Mouse (Mus musculus): ENCODE measurements around the gene Gm45213.

Gm45213 gene

DNA sequence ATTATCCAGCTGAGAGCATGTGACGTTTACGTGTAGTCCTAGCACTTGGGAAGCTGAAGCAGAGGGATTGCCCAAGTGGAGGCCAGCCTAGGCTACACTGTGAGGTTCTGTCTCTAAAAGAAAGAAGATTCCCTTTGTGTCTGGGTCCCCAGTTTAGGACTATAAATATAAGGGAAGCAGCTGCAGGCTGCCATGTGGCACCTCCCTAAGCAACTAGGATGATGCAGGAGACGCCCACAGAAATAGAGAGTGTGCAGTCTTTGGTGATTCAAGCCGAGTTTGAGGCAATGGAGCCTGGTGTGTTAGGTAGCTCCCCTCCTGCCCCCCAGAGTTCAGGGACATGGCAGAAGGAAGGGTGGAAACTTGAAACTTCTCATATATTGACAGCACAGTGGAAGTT is 44.2 kb downstream of the Gm45213 start:
- ChIA-PET CTCF (interaction anchor here in 3 of 4 experiments (0.7 to 1.2 kb wide), 3 partner anchors 60 to 1627 kb away, joined by 3 read pairs; no protein-coding TSS in a partner anchor), POLR2A (interaction anchor here in 2 of 4 experiments (0.6 to 8.0 kb wide), 6 partner anchors 8 to 26 kb away, joined by 3 to 94 read pairs (median 8); partner anchors contain the start of gene Selenos (in 2 of the 2))

DNA sequence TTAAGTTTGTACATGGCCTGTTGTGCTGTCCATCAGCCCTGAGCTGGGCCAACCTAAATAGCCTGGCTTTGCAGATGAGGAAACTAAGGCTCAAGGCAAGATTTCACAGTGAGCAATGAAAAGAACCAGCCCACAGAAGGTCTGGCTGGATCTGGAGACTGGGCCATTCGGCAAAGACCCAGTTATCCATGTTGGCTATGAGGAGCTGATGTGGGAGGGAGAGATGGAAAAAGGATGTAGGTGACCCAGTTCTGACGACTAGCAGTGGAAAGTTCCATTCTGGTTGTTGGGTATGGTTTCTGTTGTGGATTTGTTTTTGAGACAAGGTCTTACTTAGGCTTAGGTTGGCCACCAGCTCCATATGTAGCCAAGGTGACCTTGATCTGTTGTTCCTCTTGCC is 44.7 kb downstream of the Gm45213 start:
- CTCF ChIA-PET = interaction anchor here in 3 of 4 experiments (0.7 to 1.2 kb wide), 3 partner anchors 9 to 1627 kb away, joined by 3 read pairs; no protein-coding TSS in a partner anchor
- POLR2A ChIA-PET = interaction anchor here in 3 of 4 experiments (0.6 to 8.0 kb wide), 6 partner anchors 9 to 240 kb away, joined by 3 to 94 read pairs (median 7); partner anchors contain the start of gene Selenos (in 2 of the 3)

DNA sequence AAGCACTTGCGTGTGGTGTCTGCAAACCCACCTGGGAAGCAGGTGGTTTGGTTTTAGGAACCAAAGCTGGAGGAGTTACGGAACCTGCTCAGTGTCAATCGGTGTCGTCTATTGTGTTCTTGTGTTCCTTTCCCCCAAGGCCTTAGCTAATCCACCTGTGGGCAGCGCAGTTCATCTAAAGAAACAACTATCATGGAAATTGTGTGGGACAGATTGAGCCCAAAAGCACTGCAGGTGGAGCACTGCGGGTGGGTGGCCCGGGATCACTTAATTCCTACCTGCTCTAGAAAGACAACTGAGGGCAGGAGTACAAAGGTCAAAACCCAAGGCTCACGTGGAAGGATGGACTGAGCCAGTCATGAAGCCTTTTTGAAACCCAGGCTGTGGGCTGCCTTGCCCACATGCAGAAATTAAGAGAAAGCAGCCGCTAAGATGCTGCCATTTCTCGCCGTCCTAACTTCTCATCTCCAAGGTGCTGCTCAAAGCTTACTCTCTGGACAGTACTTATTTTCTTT is 47.3 kb downstream of the Gm45213 start:
- POLR2A ChIA-PET = interaction anchor here in 3 of 4 experiments (0.7 to 8.0 kb wide), 8 partner anchors 9 to 599 kb away, joined by 3 to 94 read pairs (median 15); partner anchors contain the start of genes Selenos (in 3 of the 3), Asb7 (in 1 of the 3) and Lins1 (in 1 of the 3)
- CTCF ChIA-PET = interaction anchor here in 1 of 4 experiments (0.7 kb wide), 1 partner anchor 53 kb away, joined by 10 read pairs; no protein-coding TSS in a partner anchor

DNA sequence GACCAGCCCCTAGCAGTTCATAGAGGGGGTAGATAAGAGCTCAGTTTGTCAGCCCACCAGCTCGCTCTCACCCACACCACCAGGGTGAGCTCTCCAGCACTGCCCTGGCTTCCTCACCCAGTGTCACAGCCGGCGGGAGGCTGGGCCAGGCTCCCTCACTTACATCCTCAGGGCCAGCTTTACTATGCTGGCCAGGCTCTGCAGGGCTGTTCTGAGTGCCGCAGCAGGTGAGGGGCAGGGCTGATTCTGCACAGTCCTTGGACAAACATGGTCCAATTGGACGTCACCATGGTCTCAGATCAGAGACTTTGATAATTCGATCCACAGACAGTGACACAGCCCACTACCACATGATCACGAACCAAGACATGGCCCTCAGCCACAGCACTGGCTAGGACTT is 48.2 kb downstream of the Gm45213 start:
- CTCF ChIA-PET = interaction anchor here in 2 of 4 experiments (0.6 kb wide), 3 partner anchors 92 to 889 kb away, joined by 4 to 8 read pairs (median 5); no protein-coding TSS in a partner anchor
- POLR2A ChIA-PET = interaction anchor here in 3 of 4 experiments (0.6 to 8.0 kb wide), 16 partner anchors 10 to 598 kb away, joined by 3 to 94 read pairs (median 4); partner anchors contain the start of genes Selenos (in 3 of the 3), Asb7 (in 1 of the 3) and Lins1 (in 1 of the 3)

DNA sequence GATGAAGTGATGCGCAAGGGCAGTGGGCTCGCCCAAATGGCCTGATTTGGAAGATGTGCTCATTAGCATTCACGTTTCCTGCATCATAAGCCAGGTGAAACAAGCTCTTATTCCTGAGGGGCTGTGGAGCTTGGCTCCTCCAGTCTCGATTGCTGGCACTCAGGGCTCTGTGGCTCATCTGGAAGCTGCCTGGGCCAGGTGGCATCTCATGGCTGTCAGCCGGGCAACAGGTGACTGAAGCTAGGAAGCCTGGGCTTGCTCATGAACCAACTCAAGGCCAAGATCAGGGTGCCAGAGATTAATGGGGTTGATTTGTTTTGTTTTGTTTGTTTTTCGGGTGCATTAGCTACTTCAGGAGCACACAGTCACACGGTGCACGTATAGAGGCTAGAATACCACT is 49.3 kb downstream of the Gm45213 start:
- ChIA-PET CTCF (interaction anchor here in 2 of 4 experiments (1.1 to 1.4 kb wide), 2 partner anchors 9 to 388 kb away, joined by 3 to 4 read pairs; no protein-coding TSS in a partner anchor), POLR2A (interaction anchor here in 3 of 4 experiments (0.6 to 8.0 kb wide), 10 partner anchors 10 to 388 kb away, joined by 3 to 94 read pairs (median 7); partner anchors contain the start of gene Selenos (in 3 of the 3))

DNA sequence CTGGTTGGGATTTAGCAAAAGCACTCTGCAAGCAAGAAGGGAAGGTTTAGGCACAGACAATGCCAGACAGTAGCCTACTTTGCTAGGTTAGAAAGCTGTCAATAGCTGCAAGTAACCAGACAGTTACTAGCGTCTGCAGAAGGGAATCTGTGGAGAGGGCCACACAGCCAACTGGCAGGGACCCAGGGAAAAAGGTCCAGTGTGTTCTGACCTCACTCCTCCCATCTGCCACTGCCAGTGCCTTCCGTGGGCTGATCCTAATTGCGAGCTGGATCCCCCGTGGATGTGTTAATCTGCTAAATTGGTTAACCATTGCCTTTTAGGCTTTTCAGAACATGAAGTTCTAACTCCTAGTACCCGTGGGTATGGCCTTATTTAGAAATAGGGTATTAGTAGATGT is 50.7 kb downstream of the Gm45213 start:
- ChIA-PET POLR2A (interaction anchor here in 2 of 4 experiments (0.7 to 8.0 kb wide), 3 partner anchors 8 to 210 kb away, joined by 3 to 94 read pairs (median 12); partner anchors contain the start of gene Selenos (in 1 of the 2)), CTCF (no interaction called here)

DNA sequence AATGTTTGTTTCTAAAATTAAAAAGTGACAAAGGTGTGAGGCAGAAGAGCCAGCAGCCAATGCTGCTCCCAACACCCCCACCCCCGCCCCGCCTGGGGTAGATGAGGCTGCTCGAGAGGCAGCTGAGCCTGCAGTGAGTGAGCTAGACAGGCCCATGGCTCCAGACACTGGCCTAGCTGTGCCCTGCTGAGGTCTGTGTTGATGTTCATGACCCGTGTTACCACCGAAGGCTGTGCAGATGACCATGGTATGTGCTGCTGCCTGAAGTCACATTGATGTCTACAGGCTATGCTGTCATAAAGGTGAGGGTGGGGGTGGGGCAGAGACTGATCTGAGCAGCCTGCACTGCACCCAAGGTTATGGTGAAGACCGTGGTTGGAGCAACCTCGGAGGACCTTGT is 55.4 kb downstream of the Gm45213 start:
- POLR2A ChIA-PET = no interaction called here
- CTCF ChIA-PET = interaction anchor here in 3 of 4 experiments (0.7 to 0.9 kb wide), 3 partner anchors 199 to 241 kb away, joined by 3 to 7 read pairs (median 3); no protein-coding TSS in a partner anchor

DNA sequence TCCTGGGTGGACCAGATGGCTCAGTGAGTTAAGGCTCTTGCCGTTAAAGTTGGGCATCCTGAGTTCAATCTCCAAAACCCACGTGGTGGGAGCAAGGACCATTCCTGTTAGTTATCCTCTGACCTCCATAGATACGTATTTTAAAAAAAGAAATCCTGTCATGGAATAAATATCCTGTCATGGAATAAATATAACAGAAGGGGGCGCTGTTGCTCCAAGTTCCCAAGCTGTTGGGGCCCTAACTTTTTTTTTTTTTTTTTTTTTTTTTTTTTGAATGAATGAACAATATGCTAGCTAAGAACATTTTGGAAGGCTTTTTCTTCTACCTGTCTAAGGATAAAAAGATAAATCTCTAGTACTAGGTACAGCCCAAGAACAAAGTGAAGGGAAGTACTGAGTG is 58.5 kb downstream of the Gm45213 start:
- ChIA-PET CTCF (interaction anchor here (0.6 to 4.4 kb wide), 29 partner anchors 9 to 690 kb away, joined by 3 to 17 read pairs (median 4); partner anchors contain the start of gene Selenos (in 1 of the 4)), POLR2A (interaction anchor here (0.6 to 3.2 kb wide), 8 partner anchors 9 to 390 kb away, joined by 3 to 12 read pairs (median 3); partner anchors contain the start of gene Selenos (in 1 of the 4))

DNA sequence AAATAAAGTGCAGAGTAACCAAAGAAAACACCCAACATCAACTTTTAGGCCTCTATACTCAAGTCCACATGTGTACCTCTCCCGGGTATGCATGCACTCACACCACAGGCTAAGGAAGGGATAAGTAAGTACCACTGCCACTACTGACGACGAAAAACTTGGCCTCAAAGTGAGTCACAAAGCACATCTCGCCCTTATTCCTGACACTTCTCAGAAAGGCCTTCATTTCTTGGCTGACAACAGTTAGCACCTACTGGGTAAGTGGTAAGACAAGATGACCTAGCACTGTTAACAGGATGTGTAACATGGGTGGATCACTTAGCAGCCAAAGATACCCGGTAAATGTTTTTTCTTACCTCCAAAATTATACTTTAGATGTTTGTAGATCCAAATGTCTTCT is 61.1 kb downstream of the Gm45213 start:
- POLR2A ChIA-PET = interaction anchor here in 1 of 4 experiments (0.6 kb wide), 1 partner anchor 13 kb away, joined by 9 read pairs; no protein-coding TSS in a partner anchor
- CTCF ChIA-PET = interaction anchor here in 2 of 4 experiments (0.6 to 0.7 kb wide), 2 partner anchors 145 to 557 kb away, joined by 3 to 5 read pairs; no protein-coding TSS in a partner anchor

DNA sequence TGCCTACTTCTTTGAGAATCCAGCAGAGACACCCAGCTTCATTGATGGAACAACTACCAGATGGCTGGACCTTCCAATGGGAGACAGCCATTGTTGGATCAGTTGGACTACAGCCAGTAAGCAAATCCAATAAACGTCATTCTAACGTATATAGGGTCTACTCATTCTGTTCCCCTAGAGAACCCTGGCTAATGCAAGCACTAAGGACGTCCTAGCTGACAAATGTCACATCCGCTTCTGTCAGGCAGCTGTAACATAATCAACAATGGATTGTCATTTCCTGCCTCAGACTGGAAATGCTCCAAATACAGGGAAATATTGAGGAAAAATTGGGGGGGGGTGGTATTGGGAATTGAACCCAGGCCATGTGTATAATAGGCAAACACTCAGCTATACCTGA is 62.4 kb downstream of the Gm45213 start:
- ChIA-PET CTCF (interaction anchor here in 2 of 4 experiments (0.6 to 1.0 kb wide), 4 partner anchors 26 to 201 kb away, joined by 3 to 13 read pairs (median 3); partner anchors contain the start of gene Selenos (in 1 of the 2)), POLR2A (interaction anchor here in 3 of 4 experiments (0.6 to 0.9 kb wide), 3 partner anchors 10 to 651 kb away, joined by 3 read pairs; no protein-coding TSS in a partner anchor)

DNA sequence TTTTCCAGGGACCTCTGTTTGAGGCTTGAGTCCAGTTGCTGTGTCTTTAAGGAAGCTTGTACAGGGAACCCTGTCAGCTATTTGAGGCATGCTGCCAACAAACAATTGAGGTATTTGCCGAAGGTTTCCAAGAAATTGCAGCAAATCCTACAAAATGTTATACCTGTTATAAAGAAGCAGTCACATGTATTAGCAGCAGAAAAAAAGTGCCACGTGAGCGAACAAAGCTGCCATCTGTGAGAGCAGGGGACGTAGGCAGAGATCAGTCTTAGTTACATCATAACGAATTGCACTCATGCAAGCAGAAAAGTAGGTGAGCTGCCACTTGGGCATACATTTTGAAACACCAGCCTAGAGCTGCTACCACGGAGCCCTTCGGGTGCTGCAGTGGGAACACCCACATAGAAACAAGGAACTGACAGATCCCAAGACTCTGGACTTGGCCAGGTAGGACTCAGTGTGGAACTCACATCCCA is 63.2 kb downstream of the Gm45213 start:
- POLR2A ChIA-PET = interaction anchor here in 2 of 4 experiments (0.6 to 1.7 kb wide), 3 partner anchors 27 to 195 kb away, joined by 3 to 4 read pairs (median 3); partner anchors contain the start of gene Selenos (in 1 of the 2)

DNA sequence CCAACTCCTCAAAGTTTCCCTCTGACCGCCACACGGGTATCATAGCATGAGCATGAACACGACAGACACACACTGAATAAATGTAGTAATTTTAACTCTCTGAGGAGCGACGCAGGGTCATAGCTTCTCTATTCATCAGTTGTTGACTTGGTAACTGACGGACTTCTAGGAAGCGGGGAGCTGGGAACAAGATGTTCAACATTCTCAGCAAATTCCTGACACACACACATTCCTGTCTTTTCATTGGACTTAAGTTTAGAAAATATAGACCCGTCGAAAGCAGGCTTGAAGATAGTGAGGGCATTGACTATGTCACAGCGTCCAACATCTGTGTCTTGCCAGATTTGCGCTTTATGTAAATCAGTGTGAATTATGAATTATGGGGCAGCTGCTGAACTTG is 63.8 kb downstream of the Gm45213 start:
- POLR2A ChIA-PET = interaction anchor here in 2 of 4 experiments (1.5 to 1.7 kb wide), 2 partner anchors 28 to 193 kb away, joined by 3 to 4 read pairs; partner anchors contain the start of gene Selenos (in 1 of the 2)
- CTCF ChIA-PET = interaction anchor here in 1 of 4 experiments (0.9 kb wide), 1 partner anchor 553 kb away, joined by 3 read pairs; no protein-coding TSS in a partner anchor

More for the DNA sequence above, 63.2 kb downstream of the Gm45213 start:
- CTCF ChIA-PET = interaction anchor here in 1 of 4 experiments (1.0 kb wide), 1 partner anchor 27 kb away, joined by 13 read pairs; the partner anchor contains the start of gene Selenos

DNA sequence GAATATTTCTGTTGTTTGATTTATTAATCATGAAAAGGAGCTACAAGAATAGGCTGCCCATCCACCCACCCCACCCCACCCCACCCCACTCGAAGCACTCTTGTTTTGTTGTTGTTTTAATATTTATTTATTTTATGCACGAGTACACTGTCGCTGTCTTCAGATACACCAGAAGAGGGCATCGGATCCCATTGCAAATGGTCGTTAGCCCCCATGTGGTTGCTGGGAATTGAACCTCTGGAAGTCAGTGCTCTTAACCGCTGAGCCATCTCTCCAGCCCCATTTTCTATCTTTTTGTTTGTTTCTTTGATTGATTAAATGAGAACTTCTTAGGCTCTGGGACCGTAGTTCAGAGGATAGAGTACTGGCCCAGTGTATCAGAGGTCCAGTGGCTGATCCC is 64.5 kb downstream of the Gm45213 start:
- ChIA-PET CTCF (interaction anchor here in 2 of 4 experiments (0.6 to 0.9 kb wide), 2 partner anchors 83 to 552 kb away, joined by 3 read pairs; no protein-coding TSS in a partner anchor), POLR2A (interaction anchor here in 3 of 4 experiments (0.6 to 1.7 kb wide), 5 partner anchors 26 to 192 kb away, joined by 3 to 10 read pairs (median 3); partner anchors contain the start of gene Selenos (in 1 of the 3))

DNA sequence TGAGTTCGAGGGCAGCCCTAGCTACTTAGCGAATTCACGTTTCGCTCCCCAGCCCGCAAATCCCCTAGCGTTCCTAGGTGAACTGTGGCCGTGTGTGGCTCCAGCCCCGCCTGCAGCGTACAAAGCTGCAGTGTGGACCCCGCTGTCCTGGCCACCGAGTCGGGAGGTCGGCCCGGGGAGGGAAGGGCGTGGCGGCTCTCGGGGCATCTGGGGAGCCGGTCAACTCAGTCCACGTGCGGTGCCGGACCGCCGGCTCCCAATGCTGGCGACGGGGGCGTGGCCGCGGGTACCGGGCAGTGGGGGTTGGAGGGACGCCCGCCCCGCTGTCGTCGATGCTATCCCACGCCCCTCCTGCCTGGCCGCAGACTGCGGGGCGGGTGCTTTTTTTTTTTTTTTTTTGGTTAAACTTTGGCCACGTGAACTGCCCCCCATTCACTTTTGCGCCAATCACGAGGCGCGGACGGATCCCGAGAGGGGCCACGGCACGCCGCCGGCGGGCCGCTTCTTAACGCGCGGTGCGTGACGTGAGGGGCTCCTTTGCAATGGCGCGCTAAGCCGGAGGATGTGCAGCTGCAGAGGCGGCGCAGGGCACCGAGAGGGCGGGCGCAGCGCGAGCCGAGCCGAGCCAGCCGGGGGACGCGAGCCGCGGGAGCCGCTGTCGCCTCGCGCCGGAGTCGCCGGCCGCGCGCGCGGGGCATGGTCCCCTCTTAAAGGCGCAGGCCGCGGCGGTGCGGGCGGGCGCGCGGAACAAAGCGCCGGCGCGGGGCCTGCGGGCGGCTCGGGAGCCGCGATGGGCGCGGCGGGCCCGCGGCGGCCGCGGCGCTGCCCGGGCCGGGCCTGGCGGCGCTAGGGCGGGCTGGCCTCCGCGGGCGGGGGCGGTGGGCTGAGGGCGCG is 65.8 kb downstream of the Gm45213 start, which contains the start of gene Chsy1:
Gene Chsy1, plus strand, starts transcription at position 555 of the 894 bp plus-strand sequence.
- ChIA-PET CTCF (interaction anchor here (0.6 to 1.1 kb wide), 7 partner anchors 9 to 396 kb away, joined by 3 to 10 read pairs (median 4); no protein-coding TSS in a partner anchor), POLR2A (interaction anchor here in 3 of 4 experiments (0.5 to 1.8 kb wide), 11 partner anchors 11 to 438 kb away, joined by 3 to 11 read pairs (median 3); partner anchors contain the start of gene Selenos (in 1 of the 3))

DNA sequence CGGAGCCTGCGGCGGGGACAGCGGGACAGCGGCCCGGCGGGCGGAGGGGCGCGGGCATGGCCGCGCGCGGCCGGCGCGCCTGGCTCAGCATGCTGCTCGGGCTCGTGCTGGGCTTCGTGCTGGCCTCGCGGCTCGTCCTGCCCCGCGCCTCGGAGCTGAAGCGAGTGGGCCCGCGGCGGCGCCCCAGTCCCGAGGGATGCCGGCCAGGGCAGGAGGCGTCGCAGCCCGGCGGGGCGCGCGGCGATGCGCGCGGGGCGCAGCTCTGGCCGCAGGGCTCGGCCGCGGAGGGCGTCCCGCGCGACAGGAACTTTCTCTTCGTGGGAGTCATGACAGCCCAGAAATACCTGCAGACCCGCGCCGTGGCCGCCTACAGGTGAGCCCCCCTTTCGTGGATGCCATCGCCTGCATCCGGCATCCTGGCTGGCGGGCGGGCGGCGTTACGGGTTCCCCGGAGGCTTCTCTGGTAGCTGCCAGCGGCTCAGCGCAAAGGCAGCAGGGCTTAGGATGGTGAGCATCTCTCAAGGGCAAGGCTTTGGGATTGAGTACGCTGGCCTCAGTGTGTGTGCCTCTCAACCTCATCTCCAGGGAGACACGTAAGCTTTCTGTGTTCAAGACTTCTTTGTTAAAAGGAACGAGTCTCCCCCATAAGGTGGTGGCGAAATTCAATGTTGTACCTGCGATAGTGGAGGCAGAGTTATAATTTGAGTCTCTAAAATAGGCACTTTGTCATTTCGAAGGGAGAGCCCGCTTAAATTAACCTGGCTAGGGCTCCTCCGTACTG is 66.6 kb downstream of the Gm45213 start:
- POLR2A ChIA-PET = interaction anchor here (0.5 to 1.8 kb wide), 13 partner anchors 8 to 660 kb away, joined by 3 to 11 read pairs (median 3); partner anchors contain the start of gene Selenos (in 1 of the 4)
- CTCF ChIA-PET = interaction anchor here (0.6 to 1.1 kb wide), 4 partner anchors 10 to 396 kb away, joined by 3 to 10 read pairs (median 4); no protein-coding TSS in a partner anchor

DNA sequence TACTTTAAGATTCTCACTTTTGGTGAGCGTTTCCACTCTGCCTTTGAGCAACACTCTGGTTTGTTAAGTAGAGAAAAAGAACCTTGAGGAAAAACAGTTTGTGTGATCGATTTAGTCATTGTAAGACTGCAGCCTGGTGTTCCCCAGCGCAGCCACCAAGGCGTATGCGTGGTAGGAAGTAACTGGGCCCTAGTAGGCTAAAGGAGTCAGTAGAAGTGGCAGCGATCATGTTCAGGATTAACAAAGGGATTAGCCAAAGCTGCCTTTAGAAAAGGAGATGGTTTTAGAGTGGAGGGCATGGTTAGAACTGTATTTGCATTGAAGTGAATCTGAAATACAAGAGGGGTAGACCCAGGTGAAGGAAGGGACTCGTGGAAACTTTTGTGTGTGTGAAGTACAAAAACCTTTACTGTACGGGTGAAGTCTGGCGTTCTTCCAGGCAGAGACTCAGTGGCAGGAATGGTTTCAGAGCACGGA is 67.3 kb downstream of the Gm45213 start:
- ChIA-PET POLR2A (interaction anchor here (0.5 to 1.8 kb wide), 11 partner anchors 8 to 661 kb away, joined by 3 to 11 read pairs (median 3); partner anchors contain the start of gene Selenos (in 1 of the 4)), CTCF (no interaction called here)
